Mouse (Mus musculus): ENCODE data around the gene Adk.

DNA sequence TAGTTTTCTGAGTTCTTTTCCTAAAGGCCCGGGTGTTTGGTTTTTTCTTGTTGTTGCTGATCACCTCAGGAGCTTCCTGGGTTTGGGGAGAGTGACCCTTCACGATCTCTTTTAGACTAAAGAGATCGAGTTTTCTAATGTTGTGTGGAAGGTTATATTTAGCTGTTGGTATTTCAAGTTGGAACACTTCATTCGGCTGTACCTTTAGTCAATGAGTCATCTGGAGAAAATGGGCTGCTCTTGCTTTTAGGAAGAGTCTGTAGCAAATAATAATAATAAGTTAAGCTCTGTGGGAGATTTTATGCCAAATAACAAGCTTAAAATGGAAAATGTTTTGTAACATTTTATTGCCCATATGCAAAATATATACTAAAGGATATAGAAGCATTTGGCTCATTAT, 97.9 kb downstream of the Adk start:
- TF ChIP-seq CTCF (IDR thresholded peaks at IDR 0.05; ENCODE audit: extremely low read depth, insufficient read depth, insufficient read length, insufficient replicate concordance) (no peak), POLR2A (IDR thresholded peaks at IDR 0.05; ENCODE audit: low read depth, low read length) (no peak)

All from spleen, adult 2 months (tissue).